Mouse (Mus musculus): ENCODE measurements around the gene Rffl.

- TF ChIP-seq CTCF (IDR thresholded peaks at IDR 0.05) (no peak), EP300 (IDR thresholded peaks at IDR 0.05) (no peak)
Observed at GRCm38 (mm10) chr11:82831008-82831893, 39.8 kb downstream of the Rffl start.
